Mouse (Mus musculus) heart, embryonic 14.5 days (tissue): ENCODE measurements around the gene Sox11. TPM values are rescaled to one million over a fixed set of nuclear protein-coding genes. Genes with fewer than 3 reads are reported as not detected.

Experiments used
- ATAC-seq: fragments of 200-750 bp; cut with Nextera tagmentation; 2 replicates; pipeline ENCODE4 v1.8.0; 2017; ENCODE audit warnings: low read depth, moderate TSS enrichment; ENCODE audit not compliant: insufficient number of reproducible peaks, insufficient read depth, low FRiP score
- H3K27ac ChIP-seq, 2 experiments: fragments of 200-500 bp in 1 of 2; fragments of 300-500 bp in 1 of 2; sonication (generic) in 1 of 2; replicated peaks in 1 of 2; 2 replicates each; pipeline ENCODE4 v1.5.1; 2012 to 2014; ENCODE audit warnings: low read depth in 2 of 2, low read length in 2 of 2, control low read depth in 1 of 2, mild to moderate bottlenecking in 1 of 2, mixed read lengths in 1 of 2; ENCODE audit not compliant: control insufficient read depth in 1 of 2, insufficient read depth in 1 of 2
- H3K27me3 ChIP-seq: fragments of 300-500 bp; sonication (generic); 2 replicates; pipeline ENCODE4 v1.6.1; 2014; ENCODE audit warnings: mild to moderate bottlenecking, low read length, control low read depth; ENCODE audit not compliant: control insufficient read depth, insufficient read depth
- H3K36me3 ChIP-seq: fragments of 300-500 bp; sonication (generic); 2 replicates; pipeline ENCODE4 v1.6.1; 2014; ENCODE audit warnings: mild to moderate bottlenecking, control low read depth, low read length, mixed read lengths; ENCODE audit not compliant: control insufficient read depth, insufficient read depth
- H3K4me1 ChIP-seq, 2 experiments: fragments of 200-500 bp in 1 of 2; fragments of 300-500 bp in 1 of 2; sonication (generic) in 1 of 2; 2 replicates each; pipeline ENCODE4 v1.6.1; 2012 to 2014; ENCODE audit warnings: low read length in 2 of 2, control low read depth in 1 of 2, mixed read lengths in 1 of 2; ENCODE audit not compliant: control insufficient read depth in 2 of 2, insufficient read depth in 2 of 2
- H3K4me2 ChIP-seq: fragments of 300-500 bp; sonication (generic); 2 replicates; pipeline ENCODE4 v1.6.1; 2014; ENCODE audit warnings: mild to moderate bottlenecking, low read length
- H3K4me3 ChIP-seq, 2 experiments: fragments of 200-500 bp in 1 of 2; fragments of 300-500 bp in 1 of 2; sonication (generic) in 1 of 2; 2 replicates each; pipeline ENCODE4 v1.5.1; 2012 to 2014; ENCODE audit warnings: low read length in 2 of 2, mild to moderate bottlenecking in 2 of 2, control low read depth in 1 of 2, low read depth in 1 of 2, moderate library complexity in 1 of 2; ENCODE audit not compliant: control insufficient read depth in 1 of 2, insufficient read depth in 1 of 2
- H3K9ac ChIP-seq: fragments of 300-500 bp; sonication (generic); 2 replicates; pipeline ENCODE4 v1.6.1; 2014; ENCODE audit warnings: mild to moderate bottlenecking, low read length
- H3K9me3 ChIP-seq: fragments of 300-500 bp; sonication (generic); 2 replicates; pipeline ENCODE4 v1.6.1; 2016; ENCODE audit warnings: low read length, control low read depth; ENCODE audit not compliant: control insufficient read depth
- WGBS: fragments of 180-500 bp; shearing (Covaris S2); extraction: QIAGEN DNeasy Blood & Tissue Kit; methylation state at CpG from one replicate; pipeline ENCODE4 v1.1.7; 2014; 5-methylcytosine and 5-hydroxymethylcytosine counted together
- polyA plus RNA-seq: library from polyadenylated mRNA; unstranded; fragments of >200 nt; fragmentation: Nextera tagmentation; extraction: Ambion mirVana; gene quantifications from 2 replicates; pipeline ENCODE4 v1.2.1, GENCODE M21; 2014

Sox11 gene
- polyA plus RNA-seq, 1 experiment from 2014 or later: 19.2 TPM

GRCm38 (mm10) chr12:27293208-27293607, 49.2 kb downstream of the Sox11 start:
- H3K9ac ChIP-seq: no peak overlapping the region
- no peak overlapping the region for H3K27ac ChIP-seq
- H3K4me3 ChIP-seq: no peak overlapping the region
- no peak for ATAC-seq
- H3K4me2 ChIP-seq: no peak overlapping the region
- H3K36me3 ChIP-seq: no peaks in the 10 kb centered on the region
- WGBS: 68% methylated on average over 1 of the region's 1 CpGs
- H3K27me3 ChIP-seq: no peaks in the 10 kb centered on the region; the same call in 1 of the 2 replicates
- H3K4me1 ChIP-seq: peaks cover 12 to 20% of the 10 kb centered on the region in 2 experiments
- H3K9me3 ChIP-seq: no peaks in the 10 kb centered on the region
